Mouse (Mus musculus): ENCODE measurements at regions not wholly inside any gene's neighbourhood (a gene's known extent, or its start where the extent isn't known, plus 50 kb on each side); places are given as distances from the start of the nearest gene placed in this dataset.
A peak's percentile ranks its signal among the peaks of the same experiment; 100 is the strongest.

DNA sequence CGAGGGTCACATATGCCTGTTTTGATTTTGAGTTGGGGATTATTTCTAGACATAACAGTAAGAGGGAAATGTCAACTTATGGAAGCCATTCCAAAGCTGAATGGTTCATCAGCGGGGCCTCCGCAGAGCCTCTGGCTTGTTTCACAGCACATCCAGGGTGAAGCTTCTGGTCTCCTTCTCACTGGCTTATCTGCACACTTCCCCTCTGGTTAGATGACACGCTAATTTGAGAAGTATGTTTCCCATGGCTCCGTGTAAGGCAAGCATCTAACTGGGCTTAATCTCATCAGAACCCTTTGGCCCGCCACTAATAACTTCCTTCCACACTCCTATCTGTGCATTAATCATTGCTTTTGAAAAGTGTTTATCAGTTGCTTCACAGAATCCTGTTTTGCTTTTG, 299.7 kb downstream of the Irs2 start:
- DNase-seq = no peak

DNA sequence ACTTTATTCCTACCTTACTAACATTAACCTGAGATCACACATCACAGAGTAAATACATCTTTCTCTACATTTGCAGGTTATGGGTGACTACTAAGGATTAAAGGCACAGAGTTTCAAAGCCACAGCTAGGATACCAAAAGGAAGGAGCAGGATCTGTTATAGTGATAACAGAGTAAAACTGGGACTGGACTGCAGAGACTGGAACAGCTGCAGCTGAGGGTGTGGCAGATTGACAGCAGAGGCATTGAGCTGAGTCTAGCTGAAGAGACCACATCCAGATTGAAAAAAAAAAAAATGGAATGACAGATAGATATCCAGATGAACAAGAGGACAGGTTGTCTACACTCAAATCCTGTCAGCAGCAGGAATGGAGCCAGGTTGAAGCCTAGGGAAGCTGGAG, 301.1 kb downstream of the Irs2 start:
- no peak for DNase-seq

DNA sequence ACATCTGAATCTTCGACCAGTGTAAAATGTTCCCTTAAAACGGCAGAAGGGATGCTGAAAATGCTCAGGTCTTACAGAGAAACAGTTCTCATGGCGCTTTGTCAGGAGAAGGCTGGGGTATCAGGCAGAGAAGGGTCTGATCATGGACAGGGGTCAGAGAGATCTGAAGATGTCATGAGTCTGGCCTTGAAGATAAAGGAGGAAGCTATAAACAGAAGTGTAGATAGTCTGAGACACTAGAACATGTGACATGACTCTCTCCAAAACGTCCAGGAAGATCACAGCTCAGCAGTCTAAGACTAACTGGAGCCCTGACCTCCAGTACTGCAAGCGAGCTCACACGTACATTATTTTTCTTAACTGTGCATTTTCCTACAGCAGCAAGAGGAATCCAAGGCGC, 302.3 kb downstream of the Irs2 start:
- DNase-seq = no peak

DNA sequence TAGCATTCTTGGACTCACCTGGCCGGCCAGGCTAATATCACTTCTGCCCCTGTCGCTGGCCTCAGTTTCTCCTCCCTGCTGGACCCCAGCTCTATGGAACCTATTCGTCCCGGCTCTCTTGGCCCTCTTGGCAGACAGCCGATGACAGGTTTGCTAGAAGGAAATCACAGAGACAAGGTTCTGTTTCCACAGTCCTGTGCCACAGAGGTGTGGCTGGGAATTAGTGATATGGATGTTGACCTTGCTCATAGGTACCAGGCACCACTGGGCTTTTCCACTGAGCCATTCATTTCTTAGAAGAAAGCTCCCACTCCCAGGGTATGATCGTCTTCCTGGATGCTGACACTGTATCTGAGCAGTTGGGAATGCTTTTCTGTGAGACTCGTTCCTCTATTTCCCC, 305.5 kb downstream of the Irs2 start:
- no peak for DNase-seq

DNA sequence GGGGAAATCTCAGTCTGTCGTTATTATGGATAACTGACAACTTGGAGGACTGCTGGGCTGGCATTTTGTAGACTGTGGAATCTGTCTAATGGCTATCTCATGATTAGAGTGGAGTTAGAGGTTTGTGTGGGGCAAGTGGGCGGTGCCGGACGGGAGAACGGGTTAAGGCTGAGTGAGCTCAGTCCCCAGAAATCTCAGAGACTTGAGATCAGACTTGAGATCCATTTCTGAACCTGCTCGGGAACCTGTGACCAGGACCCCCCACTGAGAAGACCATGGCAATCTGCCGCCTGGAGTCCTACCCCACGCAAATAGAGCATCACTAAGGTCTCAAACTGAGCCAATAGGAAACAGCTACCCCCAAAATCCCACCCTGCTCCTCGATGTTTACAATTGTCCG, 306.0 kb downstream of the Irs2 start:
- DNase-seq = no peak

DNA sequence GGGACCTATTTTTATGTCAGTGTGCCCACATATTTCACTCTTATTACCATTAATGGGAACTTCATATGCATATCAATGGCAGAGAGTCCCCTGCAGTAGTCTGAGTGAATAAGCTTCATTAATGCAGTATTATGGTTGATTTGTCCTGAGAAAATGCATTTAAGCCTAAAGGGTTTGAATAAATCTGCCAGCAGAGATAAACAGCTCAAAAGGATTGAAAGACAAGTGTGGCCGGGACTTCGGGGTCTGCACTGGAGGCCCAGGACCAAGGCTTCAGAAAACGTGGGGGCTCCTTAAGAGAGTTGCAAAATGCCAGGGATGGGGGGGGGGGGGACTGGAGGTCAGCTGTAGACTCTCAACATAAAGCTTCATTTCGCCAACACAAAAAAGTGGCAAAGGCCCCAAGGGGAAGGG, 306.6 kb downstream of the Irs2 start:
- DNase-seq = no peak

DNA sequence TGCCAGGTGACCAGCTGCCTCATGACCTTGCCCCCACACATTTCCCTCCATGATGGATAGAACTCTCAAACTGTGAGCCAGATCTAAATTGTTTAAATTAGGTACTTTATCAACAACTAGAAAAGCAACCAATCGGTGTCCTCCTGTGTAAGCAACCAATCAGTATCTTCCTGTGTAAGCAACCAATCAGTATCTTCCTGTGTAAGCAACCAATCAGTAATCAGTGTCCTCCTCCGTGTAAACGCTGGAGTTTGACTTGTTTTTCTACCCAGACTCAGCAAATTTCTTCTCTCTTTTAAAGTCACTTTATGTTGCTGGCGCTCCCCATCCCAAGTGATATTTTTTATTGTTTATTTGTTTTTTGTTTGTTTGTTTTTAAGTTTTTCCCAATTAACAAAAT, 307.0 kb downstream of the Irs2 start:
- DNase-seq = no peak

DNA sequence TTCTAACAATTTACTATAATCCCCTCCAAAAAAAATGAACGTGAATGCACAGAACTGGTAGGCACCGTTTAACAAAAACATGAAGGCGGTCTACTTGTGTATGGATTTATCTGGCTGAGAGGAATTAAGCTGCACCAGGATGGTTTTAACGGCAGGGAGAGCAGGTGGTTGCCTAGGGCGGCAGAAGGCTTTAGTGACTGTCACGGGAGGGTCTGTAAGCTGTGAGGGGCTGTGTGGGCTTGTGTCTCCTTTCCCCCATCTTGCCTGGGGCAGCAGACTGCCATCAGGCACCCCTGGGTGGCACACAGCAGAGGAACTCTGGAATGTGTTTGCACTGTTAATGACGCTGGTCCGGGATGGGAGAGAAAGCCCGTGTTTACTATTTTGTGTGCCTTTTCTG, 308.6 kb downstream of the Irs2 start:
- DNase-seq = no peak

DNA sequence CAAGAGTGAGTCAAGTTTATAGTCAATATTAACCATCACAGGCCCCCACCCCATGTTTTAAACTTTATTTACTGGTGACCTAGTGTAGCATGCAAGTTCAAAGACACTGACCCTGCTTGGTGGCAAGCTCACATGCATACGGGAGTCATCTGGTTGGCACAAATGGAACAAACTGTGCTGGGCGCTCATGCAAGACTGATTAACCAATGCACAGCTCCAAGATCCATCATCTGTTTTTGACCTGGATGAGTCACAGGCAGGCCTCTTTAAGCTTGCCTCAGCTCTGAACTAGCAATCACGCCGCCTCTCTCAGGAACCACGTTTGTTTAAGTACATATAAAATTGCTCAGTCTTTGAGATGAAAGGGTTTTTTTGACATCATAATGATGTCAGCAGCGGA, 313.1 kb downstream of the Irs2 start:
- DNase-seq = no peak

DNA sequence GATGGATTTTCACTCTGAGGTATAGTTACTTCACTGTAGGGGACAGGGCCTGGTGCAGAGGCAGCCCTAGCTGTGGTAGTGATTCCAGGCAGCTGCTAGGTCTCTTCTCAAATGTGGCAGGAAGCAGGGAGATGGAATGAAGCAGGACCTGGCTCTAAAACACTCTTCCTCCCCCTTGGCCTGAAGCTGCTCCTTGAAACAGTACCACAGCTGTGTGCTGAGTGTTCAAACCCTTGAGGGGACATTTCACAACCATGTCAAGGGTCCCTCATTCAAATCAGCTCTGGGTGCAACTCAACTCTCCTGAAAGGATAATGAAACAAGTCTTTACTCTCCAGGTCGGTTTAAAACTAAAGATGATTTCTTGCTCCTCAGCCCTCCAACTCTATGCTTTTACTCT, 317.6 kb downstream of the Irs2 start:
- peak in 1 of 2 experiments; percentile 7 for DNase-seq

DNA sequence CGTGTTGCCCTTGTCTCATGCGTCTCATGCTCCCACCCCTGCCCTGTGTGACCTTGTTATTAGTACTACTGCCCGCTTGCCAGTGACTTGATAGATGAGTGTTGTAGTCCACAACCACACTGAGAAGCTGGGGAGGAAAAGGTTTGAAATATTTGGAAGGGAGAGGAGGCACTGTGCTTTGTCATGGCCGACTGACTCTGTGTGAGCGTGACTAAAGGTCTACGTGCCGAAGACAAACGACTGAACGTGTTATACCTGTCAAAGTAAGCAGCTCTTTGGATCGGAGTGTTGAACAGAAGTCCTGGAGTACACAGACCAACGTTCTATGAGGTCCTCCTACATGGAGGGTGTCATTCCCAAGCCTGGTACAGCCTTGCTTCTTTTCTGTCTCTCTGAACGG, 318.4 kb downstream of the Irs2 start:
- DNase-seq = no peak

DNA sequence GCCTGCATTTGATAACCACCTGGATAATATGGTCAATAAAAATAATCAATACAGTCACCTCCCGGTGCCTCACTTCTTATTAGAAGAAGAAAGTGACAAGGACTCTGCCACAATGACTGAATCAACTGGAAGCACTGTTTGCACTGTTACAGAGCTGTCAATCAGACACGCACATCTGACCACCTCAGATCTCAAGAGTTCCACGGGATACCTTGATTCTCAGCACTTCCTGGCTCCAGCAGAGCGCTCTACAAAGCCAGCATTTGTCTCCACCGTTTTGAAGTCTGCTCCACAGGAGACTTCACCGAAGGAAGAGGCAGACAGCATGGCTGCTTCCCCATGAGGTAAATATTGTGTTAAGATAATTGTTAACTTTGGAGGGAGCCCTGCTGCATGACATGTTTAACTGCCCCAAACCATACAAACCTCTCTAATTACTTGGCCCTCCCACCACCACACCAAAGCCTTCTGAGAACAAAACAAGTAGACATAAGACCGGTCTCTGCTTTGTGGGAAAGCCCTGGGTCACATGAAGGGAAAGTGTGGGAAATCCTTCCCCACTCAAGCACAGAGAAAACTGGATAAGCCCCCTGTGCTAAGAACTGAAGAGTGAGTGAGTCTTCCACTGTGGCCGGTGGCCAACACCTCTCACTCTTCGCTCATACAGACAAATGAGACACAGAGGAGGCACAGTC, 320.2 kb downstream of the Irs2 start:
- no peak for DNase-seq

All from lung, adult 18-20 months (tissue).